Mouse (Mus musculus): Measurements from ENCODE around the gene Fam129a.

DNA sequence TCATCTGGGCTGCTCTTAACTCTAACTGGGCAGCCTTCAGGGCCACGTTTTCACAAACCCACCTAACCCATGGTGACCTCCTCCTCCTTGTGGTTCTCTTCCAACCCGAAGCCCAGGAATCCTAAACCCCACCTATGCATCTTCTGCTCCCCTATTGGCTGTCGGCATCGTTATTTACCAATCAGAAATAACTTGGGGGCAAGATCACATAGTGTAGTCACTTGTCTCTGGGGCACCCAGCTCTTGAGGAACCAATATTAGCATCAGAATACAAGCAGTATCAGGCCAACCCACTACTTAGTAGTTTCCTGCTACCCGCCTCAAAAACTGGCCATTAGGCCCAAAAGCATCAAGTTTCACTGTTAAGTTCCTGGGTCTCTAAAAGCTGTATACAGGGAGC lies 141.7 kb downstream of the Fam129a start:
- TF ChIP-seq ZC3H11A (IDR thresholded peaks at IDR 0.05; ENCODE audit: borderline replicate concordance, low read depth, low read length) (no peak), ZNF384 (IDR thresholded peaks at IDR 0.05; ENCODE audit: low read depth, low read length) (no peak)
